Mouse (Mus musculus): ENCODE measurements around the gene Fam198b.

- no peak for TF ChIP-seq ZNF384 (IDR thresholded peaks at IDR 0.05; ENCODE audit: low read depth, low read length)
- TF ChIP-seq POLR2A (IDR thresholded peaks at IDR 0.05; ENCODE audit: control insufficient read depth in 1 of 2, insufficient read depth in 1 of 2, low read depth in 1 of 2, low read length in 2 of 2, poor library complexity in 1 of 2): no peak
- TF ChIP-seq NELFE (IDR thresholded peaks at IDR 0.05; ENCODE audit: low read depth, low read length): no peak
- TF ChIP-seq CTCF (IDR thresholded peaks at IDR 0.05 in 2 of 3, conservative IDR thresholded peaks at IDR 0.05 in 1 of 3; ENCODE audit: control insufficient read depth in 1 of 3, insufficient read depth in 1 of 3, low read depth in 2 of 3, low read length in 3 of 3, poor library complexity in 1 of 3, severe bottlenecking in 1 of 3): no peak
- no peak for TF ChIP-seq UBTF (IDR thresholded peaks at IDR 0.05; ENCODE audit: borderline replicate concordance, insufficient read depth, low read depth, low read length)
- TF ChIP-seq RCOR1 (IDR thresholded peaks at IDR 0.05; ENCODE audit: low read depth, low read length): peak; percentile 59
Measured at GRCm38 (mm10) chr3:79852108-79852507, 32.2 kb upstream of the Fam198b start.

All from MEL (cell line).